Comparison of ENCODE assay signal across 21 mouse cellular contexts in genomic region chr2:148210813-148211212, GRCm38 (mm10).
DNase-seq lines count a peak whose midpoint lies in the region; ATAC-seq and TF ChIP-seq lines count a peak whose summit lies in the region.
"Had no signal": no experiment of that assay in that cellular context is flagged by ENCODE, and none has a peak within 500 bp of the region (broad histone marks: within the 10 kb centered on the region; RNA-seq: fewer than 3 reads in every experiment).

No protein-coding gene starts in this region.

- H3K4me2 ChIP-seq in intestine, embryonic 15.5 days (replicated peaks): no peak overlapping the region
- H3K4me2 ChIP-seq: forebrain, embryonic 13.5 days; heart, embryonic 11.5 days; hindbrain, embryonic 12.5 days; hindbrain, embryonic 15.5 days had no signal

- TF ChIP-seq CTCF in left cerebral cortex, adult 2 months (IDR thresholded peaks at IDR 0.05): no peak

- H3K9ac ChIP-seq in intestine, embryonic 15.5 days: no peak overlapping the region
- H3K9ac ChIP-seq: forebrain, embryonic 13.5 days; hindbrain, embryonic 12.5 days; hindbrain, embryonic 15.5 days had no signal

- no peaks in the 10 kb centered on the region for H3K27me3 ChIP-seq in intestine, embryonic 15.5 days (replicated peaks)
- H3K27me3 ChIP-seq: forebrain, embryonic 13.5 days; hindbrain, embryonic 12.5 days; hindbrain, embryonic 15.5 days had no signal

- intact Hi-C loops in left cerebral cortex, adult 2 months (cut with DNase I): no loop called here
- intact Hi-C loops in left cerebral cortex, postnatal 36 days (cut with DNase I): no loop called here

- H3K4me1 ChIP-seq in intestine, embryonic 15.5 days (replicated peaks): no peaks in the 10 kb centered on the region
- H3K4me1 ChIP-seq: forebrain, embryonic 13.5 days; hindbrain, embryonic 12.5 days; hindbrain, embryonic 15.5 days had no signal

- no peak overlapping the region for H3K4me3 ChIP-seq in left cerebral cortex, adult 2 months
- no peak overlapping the region for H3K4me3 ChIP-seq in intestine, embryonic 15.5 days (replicated peaks)
- H3K4me3 ChIP-seq: forebrain, embryonic 10.5 days; forebrain, embryonic 13.5 days; gastrocnemius, adult 2 months; hindbrain, embryonic 12.5 days; hindbrain, embryonic 15.5 days had no signal

- H3K9me3 ChIP-seq in intestine, embryonic 15.5 days: no peaks in the 10 kb centered on the region
- H3K9me3 ChIP-seq: forebrain, embryonic 10.5 days; forebrain, embryonic 13.5 days; hindbrain, embryonic 12.5 days; hindbrain, embryonic 15.5 days had no signal

- H3K36me3 ChIP-seq in intestine, embryonic 15.5 days: no peaks in the 10 kb centered on the region
- H3K36me3 ChIP-seq: forebrain, embryonic 10.5 days; hindbrain, embryonic 12.5 days; hindbrain, embryonic 15.5 days had no signal

- DNase-seq in frontal cortex, postnatal 14 days (ENCODE audit: low spot score in 2 of 2): no peak
- DNase-seq in left cerebral cortex, adult 2 months (ENCODE audit: extremely low spot score in 1 of 2, low spot score in 2 of 2): no peak
- no peak for DNase-seq in left cerebral cortex, postnatal 36 days (ENCODE audit: low spot score in 2 of 2)
- DNase-seq in brain, adult 2 months (ENCODE audit: low read depth, low spot score): peak; percentile 67
- DNase-seq: adrenal gland, adult 8-10 months; adrenal gland, postnatal 25 days; cerebellum, adult 18-20 months; cerebellum, adult 9-10 months; cerebellum, postnatal 14 days; gastrocnemius, adult 2 months; gastrocnemius, postnatal 14 days; heart, adult 11 months had no signal

- peak; percentile 76 for ATAC-seq in frontal cortex, adult (ENCODE audit: low TSS enrichment)
- no peak for ATAC-seq in intestine, embryonic 15.5 days
- ATAC-seq: activated CD4-positive, CD25-positive, alpha-beta regulatory T cell, adult 4 months; forebrain, embryonic 13.5 days; forebrain, embryonic 16.5 days had no signal

- WGBS in intestine, embryonic 15.5 days: 75% methylated on average over 2 of the region's 2 CpGs

- peak overlapping the region; percentile 24; the same call in 1 of the 2 replicates for H3K27ac ChIP-seq in left cerebral cortex, adult 2 months
- no peak overlapping the region for H3K27ac ChIP-seq in intestine, embryonic 15.5 days
- H3K27ac ChIP-seq: forebrain, embryonic 10.5 days; forebrain, embryonic 13.5 days; gastrocnemius, adult 2 months; hindbrain, embryonic 12.5 days; hindbrain, embryonic 15.5 days had no signal
